In genomic region chr16:42337663-42338062, GRCm38 (mm10) we compare ENCODE assay signal across 13 mouse cellular contexts. TPM values are rescaled to one million over a fixed set of nuclear protein-coding genes. Genes with fewer than 3 reads are reported as not detected.
DNase-seq lines count a peak whose midpoint lies in the region; ATAC-seq and TF ChIP-seq lines count a peak whose summit lies in the region.
"Had no signal": no experiment of that assay in that cellular context is flagged by ENCODE, and none has a peak within 500 bp of the region (broad histone marks: within the 10 kb centered on the region; RNA-seq: fewer than 3 reads in every experiment).

No protein-coding gene starts in this region.

- no peak overlapping the region for H3K4me3 ChIP-seq in lung, embryonic 14.5 days (ENCODE audit: low read depth, low read length)
- 0 out of 2 replicates have a peak overlapping the region, but pooled peaks have one; percentile 45 for H3K4me3 ChIP-seq in embryonic facial prominence, embryonic 11.5 days (ENCODE audit: low read depth, low read length)
- peak overlapping the region; percentile 60 for H3K4me3 ChIP-seq in hindbrain, embryonic 10.5 days
- peak overlapping the region; percentile 47 for H3K4me3 ChIP-seq in midbrain, embryonic 16.5 days (ENCODE audit: low read depth, low read length)
- H3K4me3 ChIP-seq in kidney, adult 2 months (ENCODE audit: insufficient read depth, low read depth, low read length): no peak overlapping the region
- H3K4me3 ChIP-seq: heart, adult 2 months; limb, embryonic 13.5 days had no signal

- H3K9me3 ChIP-seq in lung, embryonic 14.5 days (ENCODE audit: low read depth, low read length): no peaks in the 10 kb centered on the region
- H3K9me3 ChIP-seq in embryonic facial prominence, embryonic 11.5 days (replicated peaks; ENCODE audit: control insufficient read depth, low read length): no peaks in the 10 kb centered on the region
- no peaks in the 10 kb centered on the region for H3K9me3 ChIP-seq in hindbrain, embryonic 10.5 days
- no peaks in the 10 kb centered on the region for H3K9me3 ChIP-seq in midbrain, embryonic 16.5 days (replicated peaks; ENCODE audit: control insufficient read depth, low read length, poor library complexity, severe bottlenecking)
- H3K9me3 ChIP-seq: limb, embryonic 13.5 days had no signal

- peak; percentile 14 for DNase-seq in lung, embryonic 14.5 days
- DNase-seq in lung, postnatal 10 days: no peak
- DNase-seq in embryonic facial prominence, embryonic 11.5 days (ENCODE audit: low spot score): peak; percentile 35
- DNase-seq in hindbrain, embryonic 10.5 days (ENCODE audit: low spot score): no peak
- DNase-seq in adrenal gland, postnatal 10 days: no peak
- DNase-seq in kidney, adult 2 months: no peak
- DNase-seq in thymus, postnatal 10 days (ENCODE audit: low spot score in 2 of 2): no peak
- DNase-seq: cerebellum, adult 11 months; heart, adult 2 months; lung, postnatal 4 days; spleen, adult 18-20 months had no signal

- no peak for TF ChIP-seq CTCF in lung, embryonic 14.5 days (IDR thresholded peaks at IDR 0.05; ENCODE audit: low read depth)
- no peak for TF ChIP-seq CTCF in kidney, adult 2 months (conservative IDR thresholded peaks at IDR 0.05; ENCODE audit: insufficient read depth, insufficient read length, low read depth, low read length)

- no peak overlapping the region for H3K4me2 ChIP-seq in lung, embryonic 14.5 days
- H3K4me2 ChIP-seq in embryonic facial prominence, embryonic 11.5 days (ENCODE audit: low read depth, low read length): peak overlapping the region; percentile 13; the same call in 1 of the 2 replicates
- peak overlapping the region; percentile 59 for H3K4me2 ChIP-seq in midbrain, embryonic 16.5 days (ENCODE audit: low read length)

- no peaks in the 10 kb centered on the region for H3K36me3 ChIP-seq in lung, embryonic 14.5 days (ENCODE audit: insufficient read depth)
- H3K36me3 ChIP-seq in embryonic facial prominence, embryonic 11.5 days (replicated peaks; ENCODE audit: control insufficient read depth, insufficient read depth, low read depth, low read length): no peaks in the 10 kb centered on the region
- H3K36me3 ChIP-seq in hindbrain, embryonic 10.5 days: no peaks in the 10 kb centered on the region
- no peaks in the 10 kb centered on the region for H3K36me3 ChIP-seq in midbrain, embryonic 16.5 days (ENCODE audit: control insufficient read depth, insufficient read depth, low read length)
- no peaks in the 10 kb centered on the region for H3K36me3 ChIP-seq in kidney, adult 2 months (ENCODE audit: control insufficient read depth, insufficient read depth, low read length)
- H3K36me3 ChIP-seq: limb, embryonic 13.5 days had no signal

- H3K27me3 ChIP-seq in lung, embryonic 14.5 days (ENCODE audit: insufficient read depth, low read length): peaks cover 12% of the 10 kb centered on the region; the same call in 1 of the 2 replicates
- no peaks in the 10 kb centered on the region for H3K27me3 ChIP-seq in embryonic facial prominence, embryonic 11.5 days (ENCODE audit: control insufficient read depth, insufficient read depth, low read length)
- peaks cover 12% of the 10 kb centered on the region for H3K27me3 ChIP-seq in hindbrain, embryonic 10.5 days (ENCODE audit: insufficient read depth, poor library complexity, severe bottlenecking)
- no peaks in the 10 kb centered on the region for H3K27me3 ChIP-seq in midbrain, embryonic 16.5 days (ENCODE audit: control insufficient read depth, insufficient read depth, low read depth, low read length)
- no peaks in the 10 kb centered on the region; the same call in 1 of the 2 replicates for H3K27me3 ChIP-seq in kidney, adult 2 months (replicated peaks; ENCODE audit: control insufficient read depth, insufficient read depth, low read length)

- H3K9ac ChIP-seq in lung, embryonic 14.5 days: no peak overlapping the region
- no peak overlapping the region for H3K9ac ChIP-seq in embryonic facial prominence, embryonic 11.5 days (replicated peaks; ENCODE audit: low read length)
- peak overlapping the region; percentile 67 for H3K9ac ChIP-seq in midbrain, embryonic 16.5 days (ENCODE audit: low read depth, low read length)
- H3K9ac ChIP-seq: limb, embryonic 13.5 days had no signal

- WGBS in lung, embryonic 14.5 days: 22% methylated on average over 2 of the region's 2 CpGs
- WGBS in embryonic facial prominence, embryonic 11.5 days: 13% methylated on average over 2 of the region's 2 CpGs
- WGBS in hindbrain, embryonic 10.5 days: 45% methylated on average over 2 of the region's 2 CpGs
- 35% methylated on average over 2 of the region's 2 CpGs for WGBS in midbrain, embryonic 16.5 days
- 29% methylated on average over 2 of the region's 2 CpGs for WGBS in kidney, adult 2 months

- TF ChIP-seq POLR2A in kidney, adult 2 months (IDR thresholded peaks at IDR 0.05; ENCODE audit: low read depth, low read length): no peak

- H3K27ac ChIP-seq in lung, embryonic 14.5 days (ENCODE audit: low read depth): no peak overlapping the region
- H3K27ac ChIP-seq in embryonic facial prominence, embryonic 11.5 days (replicated peaks; ENCODE audit: low read depth, low read length): no peak overlapping the region
- peak overlapping the region; percentile 29; the same call in 1 of the 2 replicates for H3K27ac ChIP-seq in hindbrain, embryonic 10.5 days
- H3K27ac ChIP-seq in midbrain, embryonic 16.5 days (ENCODE audit: low read length): peak overlapping the region; percentile 85
- no peak overlapping the region for H3K27ac ChIP-seq in kidney, adult 2 months (ENCODE audit: insufficient read depth, low read depth, low read length)
- H3K27ac ChIP-seq: heart, adult 2 months; limb, embryonic 13.5 days had no signal

- no peak for ATAC-seq in lung, embryonic 14.5 days (ENCODE audit: insufficient read depth)
- no peak for ATAC-seq in embryonic facial prominence, embryonic 11.5 days (replicated peaks; ENCODE audit: insufficient number of reproducible peaks, low FRiP score, low TSS enrichment, low read depth)
- peak; percentile 22; the same call in 1 of the 2 replicates for ATAC-seq in midbrain, embryonic 16.5 days

- H3K4me1 ChIP-seq in lung, embryonic 14.5 days (ENCODE audit: insufficient read depth): 0 out of 2 replicates have a peak, but pooled peaks cover 3% of the 10 kb centered on the region
- no peaks in the 10 kb centered on the region; the same call in 1 of the 2 replicates for H3K4me1 ChIP-seq in embryonic facial prominence, embryonic 11.5 days (ENCODE audit: control insufficient read depth, insufficient read depth, low read length)
- peaks cover 62% of the 10 kb centered on the region for H3K4me1 ChIP-seq in hindbrain, embryonic 10.5 days (replicated peaks)
- H3K4me1 ChIP-seq in midbrain, embryonic 16.5 days (ENCODE audit: control insufficient read depth, insufficient read depth, low read length): peaks cover 33% of the 10 kb centered on the region
- H3K4me1 ChIP-seq in kidney, adult 2 months (ENCODE audit: control insufficient read depth, insufficient read depth, low read length): no peaks in the 10 kb centered on the region

RNA-seq across cellular contexts. Expression of gene Gap43, which starts 2.8 kb away (rescaled TPM):
- 14.8 and 14.9 TPM in 2 replicates for polyA plus RNA-seq in lung, embryonic 14.5 days (2014; fragmentation: Nextera tagmentation; extraction: Ambion mirVana)
- 153 and 165 TPM in 2 replicates for polyA plus RNA-seq in embryonic facial prominence, embryonic 11.5 days (2014; fragmentation: Nextera tagmentation; extraction: Ambion mirVana)
- 160 and 277 TPM in 2 replicates for polyA plus RNA-seq in hindbrain, embryonic 10.5 days (2016; fragmentation: Nextera tagmentation; extraction: Ambion mirVana)
- polyA plus RNA-seq in midbrain, embryonic 16.5 days (2015; fragmentation: Nextera tagmentation; extraction: Ambion mirVana): 1,781 and 1,991 TPM in 2 replicates
- total RNA-seq in adrenal gland, postnatal 10 days (2021): 10 to 100 TPM; 17.3 to 42.6 TPM
- 0.18 and 0.70 TPM in 2 replicates for polyA plus RNA-seq in kidney, adult 2 months (2012; rRNA removed)

Comparison
In these comparisons a context has a peak if more than half of its experiments do, and no peak if none do; other contexts are left out.
1. DNase-seq: peak in lung, embryonic 14.5 days (single experiment) and embryonic facial prominence, embryonic 11.5 days (single experiment); none in lung, postnatal 10 days (single experiment), hindbrain, embryonic 10.5 days (single experiment), adrenal gland, postnatal 10 days (single experiment), kidney, adult 2 months (single experiment) and thymus, postnatal 10 days (0 of 2).
2. H3K27ac ChIP-seq: peak in hindbrain, embryonic 10.5 days (single experiment) and midbrain, embryonic 16.5 days (single experiment); none in lung, embryonic 14.5 days (single experiment), embryonic facial prominence, embryonic 11.5 days (single experiment) and kidney, adult 2 months (single experiment).
3. H3K4me3 ChIP-seq: peak in embryonic facial prominence, embryonic 11.5 days (single experiment), hindbrain, embryonic 10.5 days (single experiment) and midbrain, embryonic 16.5 days (single experiment); none in lung, embryonic 14.5 days (single experiment) and kidney, adult 2 months (single experiment).